Mouse (Mus musculus) MEL (cell line): Measurements from ENCODE around the gene E130308A19Rik.

Experiments used
- BHLHE40 ChIP-seq: IDR thresholded peaks from 2 replicates; pipeline ENCODE4 v1.6.1; 2012; ENCODE audit warnings: low read depth, mild to moderate bottlenecking, inconsistent platforms, low read length, improper control_type of control experiment, borderline replicate concordance
- CTCF ChIP-seq, 3 experiments: IDR thresholded peaks in 2 of 3; conservative IDR thresholded peaks in 1 of 3; 2 replicates each; pipeline ENCODE4 v1.5.1; 2011 to 2012; ENCODE audit warnings: low read length in 3 of 3, low read depth in 2 of 3, mild to moderate bottlenecking in 2 of 3, improper control_type of control experiment in 1 of 3, inconsistent platforms in 1 of 3, mixed read lengths in 1 of 3, moderate library complexity in 1 of 3; ENCODE audit not compliant: control insufficient read depth in 1 of 3, insufficient read depth in 1 of 3, poor library complexity in 1 of 3, severe bottlenecking in 1 of 3
- MAX ChIP-seq: IDR thresholded peaks from 2 replicates; pipeline ENCODE4 v1.6.1; 2011; ENCODE audit warnings: low read length, improper control_type of control experiment
- MXI1 ChIP-seq: IDR thresholded peaks from 2 replicates; pipeline ENCODE4 v1.6.1; 2011; ENCODE audit warnings: mild to moderate bottlenecking, low read depth, low read length, improper control_type of control experiment
- TAL1 ChIP-seq: IDR thresholded peaks from 2 replicates; pipeline ENCODE4 v1.6.1; 2012; ENCODE audit warnings: mild to moderate bottlenecking, inconsistent platforms, low read length, moderate library complexity, mixed read lengths
- TBP ChIP-seq: IDR thresholded peaks from 2 replicates; pipeline ENCODE4 v1.8.0; 2011; ENCODE audit warnings: low read depth, low read length, improper control_type of control experiment
- TCF12 ChIP-seq: IDR thresholded peaks from 2 replicates; pipeline ENCODE4 v1.6.1; 2014; ENCODE audit warnings: low read depth, mild to moderate bottlenecking, inconsistent platforms, low read length, improper control_type of control experiment, moderate library complexity
- UBTF ChIP-seq: IDR thresholded peaks from 2 replicates; pipeline ENCODE4 v1.6.1; 2012; ENCODE audit warnings: low read depth, mild to moderate bottlenecking, inconsistent platforms, low read length, improper control_type of control experiment, moderate library complexity, borderline replicate concordance; ENCODE audit not compliant: insufficient read depth
- USF1 ChIP-seq: IDR thresholded peaks from 2 replicates; pipeline ENCODE4 v1.6.1; 2014; ENCODE audit warnings: low read depth, mild to moderate bottlenecking, inconsistent platforms, low read length, improper control_type of control experiment, moderate library complexity
- ZC3H11A ChIP-seq: IDR thresholded peaks from 2 replicates; pipeline ENCODE4 v1.6.1; 2012; ENCODE audit warnings: low read depth, mild to moderate bottlenecking, inconsistent platforms, low read length, improper control_type of control experiment
- ZKSCAN1 ChIP-seq: IDR thresholded peaks from 2 replicates; pipeline ENCODE4 v1.6.1; 2012; ENCODE audit warnings: low read depth, mild to moderate bottlenecking, inconsistent platforms, low read length, improper control_type of control experiment, moderate library complexity

DNA sequence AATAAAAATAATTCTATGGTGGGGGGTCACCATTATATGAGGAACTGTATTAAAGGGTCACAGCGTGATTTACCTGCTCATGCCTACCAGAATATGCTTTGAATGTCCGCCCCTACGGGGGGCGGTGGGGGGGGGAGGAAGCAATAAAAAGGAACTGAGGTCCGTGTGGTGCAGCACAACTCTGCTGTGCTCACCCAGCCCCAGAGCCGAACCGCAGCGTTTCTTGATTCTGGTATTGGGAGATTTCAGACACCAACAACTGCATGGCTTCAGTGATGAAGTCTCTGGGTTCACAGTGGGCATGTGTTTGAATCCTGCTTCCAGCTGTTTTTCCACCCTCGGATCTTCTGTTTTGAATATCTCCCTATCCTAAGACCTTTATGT is 101.9 kb downstream of the E130308A19Rik start:
- TF ChIP-seq UBTF (no peak), CTCF (IDR thresholded peaks at IDR 0.05 in 2 of 3, conservative IDR thresholded peaks at IDR 0.05 in 1 of 3; ENCODE audit: control insufficient read depth in 1 of 3, insufficient read depth in 1 of 3, low read depth in 2 of 3, low read length in 3 of 3, poor library complexity in 1 of 3, severe bottlenecking in 1 of 3) (no peak), BHLHE40 (no peak), ZKSCAN1 (no peak), USF1 (no peak), TCF12 (no peak), MXI1 (no peak), TBP (no peak), TAL1 (no peak), MAX (no peak), ZC3H11A (no peak)
